Mouse (Mus musculus) left cerebral cortex, postnatal 25 days (tissue): ENCODE results near the gene Ephx1. TPM values are rescaled to one million over a fixed set of nuclear protein-coding genes. Genes with fewer than 3 reads are reported as not detected.
A peak's percentile ranks its signal among the peaks of the same experiment; 100 is the strongest.
"Not testable (repeated sequence)": the region's sequence is repeated elsewhere in the genome, so short reads cannot be mapped to it uniquely, and the experiment has no call there.

ENCODE experiments used
- DNase-seq, 2 experiments: peaks; one replicate each; pipeline ENCODE4 v3.0.0; 2022; ENCODE audit warnings: low spot score in 2 of 2, mixed read lengths in 1 of 2
- intact Hi-C: fragments of 180-260 bp; cut with DNase I; formaldehyde crosslinking; loops from one replicate; pipeline ENCODE4 v1.15.1; 2025
- total RNA-seq, 2 experiments: library from RNA; stranded (reverse); gene quantifications; 2 replicates each; pipeline ENCODE4 v1.2.3; 2021

Ephx1 gene
- total RNA-seq, 2 experiments from 2014 or later = 24.6 to 34.3 TPM

- DNase-seq, intact Hi-C loops: not testable (repeated sequence)
These were observed 39.2 kb downstream of the Ephx1 start for GRCm38 (mm10) chr1:180981298-180982046.

GRCm38 (mm10) chr1:180980464-180980863 lies 40.2 kb downstream of the Ephx1 start:
- DNase-seq = no peak
- intact Hi-C loops = no loop called here

GRCm38 (mm10) chr1:180979484-180980251 lies 41.0 kb downstream of the Ephx1 start:
- intact Hi-C loops = no loop called here

GRCm38 (mm10) chr1:180976110-180976679 lies 44.5 kb downstream of the Ephx1 start:
- no peak for DNase-seq
- intact Hi-C loops = no loop called here

More at GRCm38 (mm10) chr1:180979484-180980251, 41.0 kb downstream of the Ephx1 start:
- DNase-seq = no peak

GRCm38 (mm10) chr1:180974126-180974746 lies 46.5 kb downstream of the Ephx1 start:
- intact Hi-C loops = loop anchor here (1.0 kb wide), 1 partner anchor 73 kb away; no protein-coding TSS in a partner anchor
- peak; percentile 37 to 58 for DNase-seq

- DNase-seq = peak in 1 of 2 experiments; percentile 17
- intact Hi-C loops = no loop called here
These were observed 47.8 kb downstream of the Ephx1 start for GRCm38 (mm10) chr1:180972941-180973340.

- intact Hi-C loops = no loop called here
- no peak for DNase-seq
These were observed 53.4 kb downstream of the Ephx1 start for GRCm38 (mm10) chr1:180967261-180967660.

- intact Hi-C loops = no loop called here
- no peak for DNase-seq
These were observed 54.2 kb downstream of the Ephx1 start for GRCm38 (mm10) chr1:180966542-180966941.

GRCm38 (mm10) chr1:180965786-180966185 lies 54.9 kb downstream of the Ephx1 start:
- intact Hi-C loops = no loop called here
- DNase-seq = no peak

GRCm38 (mm10) chr1:180958797-180959196 lies 61.9 kb downstream of the Ephx1 start:
- DNase-seq = no peak
- intact Hi-C loops = no loop called here

- no peak for DNase-seq
- intact Hi-C loops = no loop called here
These were observed 62.7 kb downstream of the Ephx1 start for GRCm38 (mm10) chr1:180957989-180958388.

GRCm38 (mm10) chr1:180956973-180957381 lies 63.7 kb downstream of the Ephx1 start:
- intact Hi-C loops = no loop called here
- no peak for DNase-seq

GRCm38 (mm10) chr1:180956401-180956800 lies 64.3 kb downstream of the Ephx1 start:
- DNase-seq = no peak
- intact Hi-C loops = no loop called here

- intact Hi-C loops = no loop called here
- DNase-seq = peak in 1 of 2 experiments; percentile 52
These were observed 67.9 kb downstream of the Ephx1 start for GRCm38 (mm10) chr1:180952808-180953207.

GRCm38 (mm10) chr1:180952085-180952746 lies 68.5 kb downstream of the Ephx1 start:
- intact Hi-C loops = no loop called here
- no peak for DNase-seq

- intact Hi-C loops = no loop called here
- DNase-seq = no peak
These were observed 74.3 kb downstream of the Ephx1 start for GRCm38 (mm10) chr1:180946448-180946847.

- peak in 1 of 2 experiments; percentile 24 for DNase-seq
- intact Hi-C loops = no loop called here
These were observed 75.4 kb downstream of the Ephx1 start for GRCm38 (mm10) chr1:180945001-180945980.

- no peak for DNase-seq
- intact Hi-C loops = no loop called here
These were observed 76.2 kb downstream of the Ephx1 start for GRCm38 (mm10) chr1:180944553-180944952.
